Mouse (Mus musculus) hindlimb bud, embryonic 11.5 days (tissue): ENCODE data around the gene Klf8.

Source experiments
- DNase-seq: peaks from one replicate; pipeline ENCODE4 v3.0.0-alpha.2; 2012; ENCODE audit warnings: low read depth, low spot score; ENCODE audit errors: extremely low spot score

Klf8 gene

GRCm38 (mm10) chrX:153433659-153434293 is 196.5 kb downstream of the Klf8 start:
- peak; percentile 1 for DNase-seq

- DNase-seq, result no peak
These were observed 202.3 kb downstream of the Klf8 start for GRCm38 (mm10) chrX:153439573-153439972.

GRCm38 (mm10) chrX:153440018-153440417 is 202.8 kb downstream of the Klf8 start:
- DNase-seq, result no peak
